Mouse (Mus musculus) adrenal gland (tissue): ENCODE data around the gene Ctps2.

Experiments
- intact Hi-C: fragments of 180-260 bp; cut with DNase I; formaldehyde crosslinking; loops from one replicate; pipeline ENCODE4 v1.15.1; 2025
- microRNA-seq, 2 experiments: library from miRNA; unstranded; fragments of <30 nt; microRNA quantifications; one replicate each; pipeline ENCODE4; 2019

Ctps2 gene

GRCm38 (mm10) chrX:162967456-162967855 is 66.4 kb downstream of the Ctps2 start:
- intact Hi-C loops = no loop called here

- intact Hi-C loops = no loop called here
Observed at GRCm38 (mm10) chrX:162976194-162976593, 75.2 kb downstream of the Ctps2 start.

GRCm38 (mm10) chrX:162986876-162987495 is 85.9 kb downstream of the Ctps2 start:
- intact Hi-C loops = no loop called here

GRCm38 (mm10) chrX:162991396-162991795 is 90.4 kb downstream of the Ctps2 start:
- intact Hi-C loops = no loop called here

- intact Hi-C loops = no loop called here
Observed at GRCm38 (mm10) chrX:162992121-162992520, 91.1 kb downstream of the Ctps2 start.

- intact Hi-C loops = no loop called here
Observed at GRCm38 (mm10) chrX:163027864-163028263, 126.8 kb downstream of the Ctps2 start.

- intact Hi-C loops = no loop called here
Observed at GRCm38 (mm10) chrX:163038767-163039166, 137.7 kb downstream of the Ctps2 start.

- intact Hi-C loops = no loop called here
Observed at GRCm38 (mm10) chrX:163042771-163043170, 141.7 kb downstream of the Ctps2 start.

GRCm38 (mm10) chrX:163063936-163064335 is 162.9 kb downstream of the Ctps2 start:
- intact Hi-C loops = no loop called here

Small RNA genes within 50 kb of the gene (microRNA-seq; reads per million reads assigned to microRNA genes)
- gene Mir3473a = 0 reads per million in 2 experiments
